Mouse (Mus musculus) spleen, adult 2 months (tissue): ENCODE measurements around the gene Chd5. TPM values are rescaled to one million over a fixed set of nuclear protein-coding genes. Genes with fewer than 3 reads are reported as not detected.
A peak's percentile ranks its signal among the peaks of the same experiment; 100 is the strongest.

Experiments
- DNase-seq, 2 experiments: peaks; one replicate each; pipeline versions ENCODE4 v3.0.0 to v3.0.0-alpha.2; 2012 to 2021; ENCODE audit warnings: low spot score in 2 of 2, low read depth in 1 of 2
- H3K27ac ChIP-seq: fragments of 200-500 bp; 2 replicates; pipeline ENCODE4 v1.5.1; 2012; ENCODE audit warnings: low read length, inconsistent platforms; ENCODE audit not compliant: insufficient read depth
- H3K27me3 ChIP-seq: fragments of 200-500 bp; 2 replicates; pipeline ENCODE4 v1.6.1; 2012; ENCODE audit warnings: mild to moderate bottlenecking, moderate library complexity, low read length, inconsistent platforms; ENCODE audit not compliant: control insufficient read depth, insufficient read depth
- H3K36me3 ChIP-seq: fragments of 200-500 bp; 2 replicates; pipeline ENCODE4 v1.6.1; 2012; ENCODE audit warnings: mild to moderate bottlenecking, low read length, inconsistent platforms; ENCODE audit not compliant: control insufficient read depth, insufficient read depth
- H3K4me1 ChIP-seq: fragments of 200-500 bp; 2 replicates; pipeline ENCODE4 v1.6.1; 2011; ENCODE audit warnings: inconsistent platforms; ENCODE audit not compliant: control insufficient read depth, insufficient read depth, insufficient read length
- H3K4me3 ChIP-seq: fragments of 200-500 bp; 2 replicates; pipeline ENCODE4 v1.5.1; 2011; ENCODE audit warnings: mild to moderate bottlenecking, inconsistent platforms; ENCODE audit not compliant: insufficient read depth, insufficient read length; ENCODE audit errors: extremely low read depth
- CTCF ChIP-seq: fragments of 200-500 bp; IDR thresholded peaks from 2 replicates; pipeline ENCODE4 v1.5.1; 2011; ENCODE audit warnings: mild to moderate bottlenecking, inconsistent platforms; ENCODE audit not compliant: insufficient read depth, insufficient read length, insufficient replicate concordance; ENCODE audit errors: extremely low read depth
- POLR2A ChIP-seq: fragments of 200-500 bp; IDR thresholded peaks from 2 replicates; pipeline ENCODE4 v1.6.1; 2011; ENCODE audit warnings: low read depth, low read length, inconsistent platforms
- WGBS: fragments of 180-500 bp; shearing (Covaris S2); methylation state at CpG from one replicate; pipeline ENCODE4 v1.1.7; 2018; 5-methylcytosine and 5-hydroxymethylcytosine counted together
- polyA plus RNA-seq: library from polyadenylated mRNA; depleted of rRNA; stranded (reverse); fragments of >200 nt; gene quantifications from 2 replicates; pipeline ENCODE4 v1.2.3, GENCODE M21; 2012

Chd5 gene
- polyA plus RNA-seq, 1 experiment, result 0.11 TPM

DNA sequence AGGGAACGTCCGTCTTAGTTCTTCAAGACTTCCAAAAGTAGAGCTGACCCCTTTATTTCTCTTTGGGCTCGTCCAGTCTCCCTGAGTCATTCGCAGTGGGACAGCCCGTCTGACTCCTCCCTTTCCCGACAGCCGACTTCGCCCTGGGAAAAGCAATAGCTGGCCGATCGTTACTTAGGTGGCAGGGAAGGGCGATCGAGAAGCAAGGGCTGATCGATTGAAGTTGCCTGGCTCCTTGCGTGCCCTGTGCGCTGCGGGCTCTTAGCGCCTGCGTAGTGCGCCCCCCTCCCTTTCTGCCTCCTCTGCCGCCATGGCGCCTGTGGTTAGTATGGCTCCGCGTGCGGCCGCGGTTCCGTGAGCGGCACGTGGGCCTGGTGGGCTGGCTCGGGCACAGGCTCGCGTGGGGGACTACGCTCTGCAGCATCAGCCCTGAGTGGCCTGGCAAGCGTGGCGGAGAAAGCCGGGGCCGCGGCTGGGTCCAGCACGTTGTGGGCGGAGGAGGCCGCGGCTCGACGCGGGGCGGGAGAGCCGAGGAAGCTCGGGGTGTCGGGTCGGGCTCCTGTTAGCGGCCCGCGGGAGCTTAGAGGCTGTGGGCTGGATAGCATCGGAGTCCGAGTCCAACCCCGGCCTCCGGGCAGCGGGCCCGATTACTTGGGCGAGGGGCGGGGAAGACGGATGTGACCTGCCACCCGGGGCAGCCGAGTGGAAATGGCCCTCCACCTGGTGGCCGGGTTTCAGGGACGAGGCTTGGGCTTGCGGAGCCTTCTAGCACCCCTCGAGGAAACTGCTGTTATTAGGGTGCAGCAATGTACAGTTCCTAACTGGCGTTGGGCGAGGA lies 12.7 kb upstream of the Chd5 start, which contains the start of gene Rpl22:
Gene Rpl22, plus strand, starts transcription at position 169 of the 838 bp plus-strand sequence.
- Histone ChIP-seq H3K4me3 (peak within 1 kb of the TSS; percentile 79), H3K27me3 (no peaks in the 10 kb centered on the region), H3K4me1 (peaks cover 5% of the 10 kb centered on the region; the same call in 1 of the 2 replicates), H3K36me3 (peaks cover 18% of the 10 kb centered on the region), H3K27ac (peak within 1 kb of the TSS; percentile 55)
- DNase-seq, result peak; percentile 91 to 97
- TF ChIP-seq POLR2A, result 0 out of 2 replicates have a peak, but pooled peaks have one; percentile 12
- TF ChIP-seq CTCF, result peak; percentile 1; the same call in 1 of the 2 replicates
- under 1% methylated on average over 70 of the region's 70 CpGs for WGBS

DNA sequence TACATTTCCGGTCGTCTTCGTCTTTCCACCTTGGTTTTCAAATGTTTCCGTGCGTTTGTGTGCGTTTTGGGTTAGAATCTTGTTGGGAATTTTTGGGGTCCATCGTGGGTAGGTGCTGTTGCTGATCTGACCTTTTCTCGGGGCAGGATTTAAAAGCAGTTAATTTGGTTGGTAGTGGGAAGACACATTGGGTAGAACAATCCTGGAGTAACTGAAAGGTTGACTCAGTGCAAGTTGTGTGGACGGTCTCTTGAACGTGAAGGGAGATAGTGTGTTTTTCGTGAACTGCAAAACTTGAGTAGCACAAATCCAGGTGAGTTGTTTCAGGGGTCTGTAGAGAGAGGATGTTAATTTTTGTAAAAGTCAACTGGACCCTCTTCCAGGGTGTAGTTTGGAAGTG lies 11.9 kb upstream of the Chd5 start:
- 3% methylated on average over 11 of the region's 11 CpGs for WGBS
- H3K27me3 ChIP-seq, result no peaks in the 10 kb centered on the region
- H3K27ac ChIP-seq, result no peak overlapping the region
- peak overlapping the region; percentile 79 for H3K4me3 ChIP-seq
- DNase-seq, result no peak
- H3K4me1 ChIP-seq, result peaks cover 5% of the 10 kb centered on the region; the same call in 1 of the 2 replicates
- peaks cover 24% of the 10 kb centered on the region for H3K36me3 ChIP-seq
- TF ChIP-seq CTCF, result no peak
- TF ChIP-seq POLR2A, result no peak

DNA sequence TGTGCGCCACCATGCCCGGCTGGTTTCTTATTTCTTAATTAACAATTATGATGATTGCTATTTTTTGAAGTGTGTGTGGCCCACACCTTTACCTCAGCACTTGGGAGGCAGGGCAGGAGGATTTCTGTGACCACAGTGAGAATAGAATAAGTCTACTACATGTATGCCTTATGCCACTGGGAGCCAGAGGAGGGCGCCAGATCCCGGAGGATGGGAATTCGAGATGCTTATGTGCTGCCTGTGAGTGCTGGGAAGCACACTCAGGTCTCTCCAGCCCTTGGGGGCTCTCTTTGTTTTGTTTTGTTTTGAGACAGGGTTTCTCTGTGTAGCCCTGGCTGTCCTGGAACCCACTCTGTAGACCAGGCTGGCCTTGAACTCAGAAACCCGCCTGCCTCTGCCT lies 9.8 kb upstream of the Chd5 start:
- Histone ChIP-seq H3K4me1 (peaks cover 5% of the 10 kb centered on the region; the same call in 1 of the 2 replicates), H3K27ac (no peak overlapping the region), H3K36me3 (peaks cover 39% of the 10 kb centered on the region), H3K27me3 (no peaks in the 10 kb centered on the region), H3K4me3 (no peak overlapping the region)
- peak in 1 of 2 experiments; percentile 53 for DNase-seq
- TF ChIP-seq POLR2A (no peak), CTCF (peak; percentile 24; the same call in 1 of the 2 replicates)
- 79% methylated on average over 6 of the region's 6 CpGs for WGBS

DNA sequence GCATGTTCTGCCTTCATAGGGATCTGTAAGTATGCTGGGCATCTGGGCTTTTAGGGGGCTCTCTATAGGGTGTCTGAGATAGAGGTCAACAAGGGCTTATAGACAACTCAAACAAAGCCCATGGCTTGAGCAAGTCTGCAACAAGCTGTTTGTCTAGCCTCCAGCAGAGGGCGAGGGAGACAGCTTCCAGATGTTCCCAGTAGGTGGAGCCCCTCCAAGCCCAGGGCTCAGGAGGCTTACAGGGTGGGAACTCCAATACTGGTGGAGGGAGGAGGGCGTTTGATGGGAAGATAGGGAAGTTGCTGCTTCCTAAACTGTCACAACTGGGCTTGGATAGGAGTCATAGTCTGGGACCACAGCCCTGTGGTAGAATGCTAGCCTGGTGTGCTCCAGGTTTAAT lies 5.5 kb upstream of the Chd5 start:
- 43% methylated on average over 2 of the region's 2 CpGs for WGBS
- no peak for TF ChIP-seq POLR2A
- TF ChIP-seq CTCF, result peak; percentile 90; the same call in 1 of the 2 replicates
- peaks cover 41% of the 10 kb centered on the region for H3K36me3 ChIP-seq
- peak; percentile 17 to 57 for DNase-seq
- no peaks in the 10 kb centered on the region for H3K4me1 ChIP-seq
- no peaks in the 10 kb centered on the region for H3K27me3 ChIP-seq
- H3K27ac ChIP-seq, result no peak overlapping the region
- no peak overlapping the region for H3K4me3 ChIP-seq

DNA sequence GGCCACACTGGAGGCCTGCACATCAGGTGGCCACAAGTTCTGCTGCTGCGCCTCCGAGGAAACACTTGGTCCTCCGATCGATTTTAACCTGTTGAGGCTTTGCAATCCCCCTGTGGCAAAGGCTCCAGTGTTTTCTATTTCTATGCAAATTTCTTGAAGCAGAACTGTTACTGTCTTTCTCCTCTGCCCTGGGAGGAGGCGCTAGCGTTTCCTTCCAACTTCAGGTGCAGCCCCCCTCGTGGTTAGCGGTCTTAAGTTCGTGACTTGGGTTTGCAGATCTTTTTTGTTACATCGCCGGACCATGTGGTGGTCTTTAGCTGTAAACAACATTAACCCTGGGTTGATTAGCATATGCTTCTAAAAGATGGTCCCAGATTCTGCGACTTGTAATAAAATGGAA lies 4.9 kb upstream of the Chd5 start:
- Histone ChIP-seq H3K4me1 (no peaks in the 10 kb centered on the region; the same call in 1 of the 2 replicates), H3K36me3 (peaks cover 39% of the 10 kb centered on the region), H3K27me3 (peaks cover 5% of the 10 kb centered on the region), H3K27ac (no peak overlapping the region), H3K4me3 (no peak overlapping the region)
- TF ChIP-seq POLR2A, result no peak
- TF ChIP-seq CTCF, result no peak
- 92% methylated on average over 12 of the region's 12 CpGs for WGBS
- DNase-seq, result no peak

DNA sequence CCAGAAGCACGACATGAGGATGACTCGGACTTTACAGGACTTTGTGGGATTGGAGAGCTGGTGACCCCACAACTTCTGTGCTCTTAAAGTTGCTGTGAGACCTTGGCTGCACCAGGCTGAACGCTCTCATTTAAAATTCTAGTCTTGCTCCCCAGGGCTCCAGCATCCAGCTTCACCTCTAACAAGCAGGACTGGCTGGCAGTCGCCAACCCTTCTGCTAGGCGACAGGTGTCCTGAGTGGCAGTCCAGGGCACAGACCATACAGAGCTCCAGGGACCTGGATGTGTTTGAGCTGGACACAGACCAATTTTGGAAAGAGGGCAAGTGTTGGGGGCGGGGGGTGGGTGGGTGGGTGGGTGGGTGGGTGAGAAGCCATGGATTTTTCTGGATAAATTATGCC lies 679 bp upstream of the Chd5 start:
- H3K4me3 ChIP-seq, result no peak overlapping the region
- TF ChIP-seq CTCF (no peak), POLR2A (no peak)

More for the DNA sequence above, 679 bp upstream of the Chd5 start:
- no peak overlapping the region for H3K27ac ChIP-seq
- H3K4me1 ChIP-seq, result no peaks in the 10 kb centered on the region; the same call in 1 of the 2 replicates
- WGBS, result 58% methylated on average over 6 of the region's 6 CpGs
- no peak for DNase-seq
- peaks cover 13% of the 10 kb centered on the region for H3K27me3 ChIP-seq
- H3K36me3 ChIP-seq, result peaks cover 8% of the 10 kb centered on the region
